Mouse (Mus musculus): Measurements from ENCODE around the gene Cdh18. TPM values are rescaled to one million over a fixed set of nuclear protein-coding genes. Genes with fewer than 3 reads are reported as not detected.
"Not testable (repeated sequence)": the region's sequence is repeated elsewhere in the genome, so short reads cannot be mapped to it uniquely, and the experiment has no call there.

Gene Cdh18
- total RNA-seq, 1 experiment from 2014 or later, result 2.2 TPM

- DNase-seq, result no peak
Observed at GRCm38 (mm10) chr15:22947234-22947633, 398.4 kb downstream of the Cdh18 start.

GRCm38 (mm10) chr15:22969424-22969823, 420.6 kb downstream of the Cdh18 start:
- DNase-seq, result no peak

- no peak for DNase-seq
Observed at GRCm38 (mm10) chr15:22980136-22980535, 431.3 kb downstream of the Cdh18 start.

GRCm38 (mm10) chr15:22984647-22985046, 435.8 kb downstream of the Cdh18 start:
- no peak for DNase-seq

- DNase-seq, result no peak
Observed at GRCm38 (mm10) chr15:23016680-23017079, 467.9 kb downstream of the Cdh18 start.

GRCm38 (mm10) chr15:23021151-23021550, 472.3 kb downstream of the Cdh18 start:
- no peak for DNase-seq

GRCm38 (mm10) chr15:23022635-23023034, 473.8 kb downstream of the Cdh18 start:
- DNase-seq, result no peak

GRCm38 (mm10) chr15:23035551-23036207, 486.9 kb downstream of the Cdh18 start:
- DNase-seq, result no peak

GRCm38 (mm10) chr15:23036208-23037065, 487.6 kb downstream of the Cdh18 start:
- peak; percentile 55 for DNase-seq

- no peak for DNase-seq
Observed at GRCm38 (mm10) chr15:23037561-23037960, 488.7 kb downstream of the Cdh18 start.

- no peak for DNase-seq
Observed at GRCm38 (mm10) chr15:23046127-23046785, 497.4 kb downstream of the Cdh18 start.

- DNase-seq, result no peak
Observed at GRCm38 (mm10) chr15:23052006-23052405, 503.2 kb downstream of the Cdh18 start.

- not testable (repeated sequence) for DNase-seq
Observed at GRCm38 (mm10) chr15:23085326-23085725, 536.5 kb downstream of the Cdh18 start.

- no peak for DNase-seq
Observed at GRCm38 (mm10) chr15:23087535-23087934, 538.7 kb downstream of the Cdh18 start.

- DNase-seq, result no peak
Observed at GRCm38 (mm10) chr15:23096601-23097000, 547.8 kb downstream of the Cdh18 start.

GRCm38 (mm10) chr15:23104668-23105380, 556.0 kb downstream of the Cdh18 start:
- DNase-seq, result no peak

- DNase-seq, result no peak
Observed at GRCm38 (mm10) chr15:23134950-23135715, 586.3 kb downstream of the Cdh18 start.

- DNase-seq, result no peak
Observed at GRCm38 (mm10) chr15:23136971-23137370, 588.1 kb downstream of the Cdh18 start.

- not testable (repeated sequence) for DNase-seq
Observed at GRCm38 (mm10) chr15:23142907-23143306, 594.1 kb downstream of the Cdh18 start.

- no peak for DNase-seq
Observed at GRCm38 (mm10) chr15:23155883-23156282, 607.1 kb downstream of the Cdh18 start.

- DNase-seq, result no peak
Observed at GRCm38 (mm10) chr15:23164869-23165268, 616.0 kb downstream of the Cdh18 start.

GRCm38 (mm10) chr15:23174623-23175022, 625.8 kb downstream of the Cdh18 start:
- no peak for DNase-seq

Data from adrenal gland, postnatal 25 days (tissue).